11 mouse cellular contexts compared by ENCODE assay signal in the genomic region with DNA sequence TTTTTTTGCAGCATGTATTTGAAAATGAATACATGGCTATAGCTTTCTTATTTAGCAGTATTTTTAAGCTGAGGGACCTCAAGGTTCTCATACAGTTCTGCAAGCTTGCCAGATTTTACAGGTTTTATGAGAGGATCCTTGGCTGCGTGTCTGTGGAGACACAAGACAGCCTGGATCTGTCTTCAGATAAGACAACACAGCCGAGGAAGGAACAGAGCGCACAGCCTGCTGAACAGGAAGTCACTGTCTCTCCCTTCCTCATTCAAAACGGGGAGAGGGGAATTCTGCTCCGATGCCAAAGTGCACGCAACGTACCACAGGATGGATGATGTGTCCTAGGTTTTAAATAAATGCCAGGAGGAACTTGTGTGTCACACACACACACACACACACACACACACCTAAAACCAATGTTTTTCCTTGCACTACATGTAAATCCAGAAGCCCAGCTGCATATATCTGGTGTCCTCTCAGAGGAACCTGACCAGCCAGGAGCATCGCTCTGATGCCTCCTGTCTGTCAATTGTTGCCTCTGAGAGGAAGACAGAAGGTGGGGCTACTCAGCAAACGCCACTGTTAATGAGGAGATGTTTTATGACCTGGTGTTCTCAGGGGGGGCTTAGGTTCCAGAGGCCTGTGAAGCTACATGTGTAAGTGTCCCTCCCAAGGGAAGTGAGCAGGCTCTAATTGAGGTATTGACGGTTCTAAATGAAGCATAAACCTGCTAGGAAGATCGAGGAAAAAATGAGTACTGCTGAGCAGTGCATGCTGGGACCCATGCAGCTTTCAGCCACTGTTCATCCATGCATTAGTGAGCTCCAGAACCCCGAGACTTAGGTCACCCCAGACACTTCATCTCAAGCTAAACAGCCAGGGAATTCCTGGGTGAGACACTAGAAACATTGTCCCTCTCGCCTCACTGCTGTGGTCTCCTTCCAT.
DNase-seq lines count a peak whose midpoint lies in the region; ATAC-seq and TF ChIP-seq lines count a peak whose summit lies in the region.
"Had no signal": no experiment of that assay in that cellular context is flagged by ENCODE, and none has a peak within 500 bp of the region (broad histone marks: within the 10 kb centered on the region; RNA-seq: fewer than 3 reads in every experiment).

No protein-coding gene starts in this region.

- no peak overlapping the region for H3K4me2 ChIP-seq in lung, embryonic 14.5 days
- H3K4me2 ChIP-seq in hindbrain, embryonic 16.5 days (ENCODE audit: low read length): no peak overlapping the region
- H3K4me2 ChIP-seq in neural tube, embryonic 14.5 days (ENCODE audit: low read depth, low read length): no peak overlapping the region
- H3K4me2 ChIP-seq: limb, embryonic 13.5 days had no signal

- no peak for TF ChIP-seq CTCF in lung, embryonic 14.5 days (IDR thresholded peaks at IDR 0.05; ENCODE audit: low read depth)

- H3K9me3 ChIP-seq in lung, embryonic 14.5 days (ENCODE audit: low read depth, low read length): no peaks in the 10 kb centered on the region
- no peaks in the 10 kb centered on the region for H3K9me3 ChIP-seq in hindbrain, embryonic 16.5 days (ENCODE audit: control insufficient read depth, low read length)
- H3K9me3 ChIP-seq in neural tube, embryonic 14.5 days (ENCODE audit: control insufficient read depth, low read length): no peaks in the 10 kb centered on the region
- H3K9me3 ChIP-seq: limb, embryonic 13.5 days had no signal

- no peak overlapping the region for H3K27ac ChIP-seq in lung, embryonic 14.5 days (ENCODE audit: low read depth)
- peak overlapping the region; percentile 41; the same call in 1 of the 2 replicates for H3K27ac ChIP-seq in hindbrain, embryonic 16.5 days (ENCODE audit: low read depth, low read length)
- H3K27ac ChIP-seq in neural tube, embryonic 14.5 days (ENCODE audit: low read depth, low read length): peak overlapping the region; percentile 60
- H3K27ac ChIP-seq: limb, embryonic 13.5 days had no signal

- WGBS in lung, embryonic 14.5 days: 35% methylated on average over 13 of the region's 13 CpGs
- 50% methylated on average over 13 of the region's 13 CpGs for WGBS in hindbrain, embryonic 16.5 days
- WGBS in neural tube, embryonic 14.5 days: 50% methylated on average over 13 of the region's 13 CpGs

- peak; percentile 58 for ATAC-seq in frontal cortex, adult (ENCODE audit: low TSS enrichment)
- no peak for ATAC-seq in lung, embryonic 14.5 days (ENCODE audit: insufficient read depth)
- no peak for ATAC-seq in hindbrain, embryonic 16.5 days
- ATAC-seq in neural tube, embryonic 14.5 days (ENCODE audit: low read depth): peak; percentile 45; the same call in 1 of the 2 replicates

- H3K27me3 ChIP-seq in lung, embryonic 14.5 days (ENCODE audit: insufficient read depth, low read length): no peaks in the 10 kb centered on the region
- H3K27me3 ChIP-seq in hindbrain, embryonic 16.5 days (replicated peaks; ENCODE audit: control insufficient read depth, insufficient read depth, low read length): no peaks in the 10 kb centered on the region
- no peaks in the 10 kb centered on the region for H3K27me3 ChIP-seq in neural tube, embryonic 14.5 days (ENCODE audit: control insufficient read depth, insufficient read depth, low read length)

- H3K36me3 ChIP-seq in lung, embryonic 14.5 days (ENCODE audit: insufficient read depth): no peaks in the 10 kb centered on the region
- H3K36me3 ChIP-seq in hindbrain, embryonic 16.5 days (ENCODE audit: control insufficient read depth, insufficient read depth, low read length): no peaks in the 10 kb centered on the region
- H3K36me3 ChIP-seq in neural tube, embryonic 14.5 days (ENCODE audit: control insufficient read depth, insufficient read depth, low read length): no peaks in the 10 kb centered on the region
- H3K36me3 ChIP-seq: limb, embryonic 13.5 days had no signal

- no peak overlapping the region for H3K4me3 ChIP-seq in lung, embryonic 14.5 days (ENCODE audit: low read depth, low read length)
- no peak overlapping the region for H3K4me3 ChIP-seq in hindbrain, embryonic 16.5 days (ENCODE audit: low read length)
- H3K4me3 ChIP-seq in neural tube, embryonic 14.5 days (ENCODE audit: low read depth, low read length): no peak overlapping the region
- H3K4me3 ChIP-seq: limb, embryonic 13.5 days had no signal

- no peaks in the 10 kb centered on the region for H3K4me1 ChIP-seq in lung, embryonic 14.5 days (ENCODE audit: insufficient read depth)
- peaks cover 23% of the 10 kb centered on the region for H3K4me1 ChIP-seq in hindbrain, embryonic 16.5 days (ENCODE audit: control insufficient read depth, insufficient read depth, low read depth, low read length)
- H3K4me1 ChIP-seq in neural tube, embryonic 14.5 days (ENCODE audit: control insufficient read depth, insufficient read depth, low read length): peaks cover 8% of the 10 kb centered on the region

- H3K9ac ChIP-seq in lung, embryonic 14.5 days: no peak overlapping the region
- H3K9ac ChIP-seq in hindbrain, embryonic 16.5 days (ENCODE audit: low read depth, low read length): no peak overlapping the region
- H3K9ac ChIP-seq in neural tube, embryonic 14.5 days (replicated peaks; ENCODE audit: low read depth, low read length): no peak overlapping the region
- H3K9ac ChIP-seq: limb, embryonic 13.5 days had no signal

- no peak for DNase-seq in frontal cortex, postnatal 25 days (ENCODE audit: low spot score in 2 of 2)
- DNase-seq in lung, embryonic 14.5 days: peak; percentile 1
- DNase-seq in lung, adult 18-20 months: no peak
- DNase-seq in heart, postnatal 4 days: no peak
- no peak for DNase-seq in gastrocnemius, adult 8-10 months (ENCODE audit: low spot score in 2 of 2)
- DNase-seq: heart, postnatal 10 days; lung, postnatal 10 days had no signal

Comparison
In these comparisons a context has a peak if more than half of its experiments do, and no peak if none do; other contexts are left out.
1. ATAC-seq: peak in frontal cortex, adult (single experiment) and neural tube, embryonic 14.5 days (single experiment); none in lung, embryonic 14.5 days (single experiment) and hindbrain, embryonic 16.5 days (single experiment).